Mouse (Mus musculus): ENCODE data around the gene Nags. TPM values are rescaled to one million over a fixed set of nuclear protein-coding genes. Genes with fewer than 3 reads are reported as not detected.
A peak's percentile ranks its signal among the peaks of the same experiment; 100 is the strongest.

Gene Nags
- polyA plus RNA-seq, 1 experiment from 2014 or later: 0.91 TPM

DNA sequence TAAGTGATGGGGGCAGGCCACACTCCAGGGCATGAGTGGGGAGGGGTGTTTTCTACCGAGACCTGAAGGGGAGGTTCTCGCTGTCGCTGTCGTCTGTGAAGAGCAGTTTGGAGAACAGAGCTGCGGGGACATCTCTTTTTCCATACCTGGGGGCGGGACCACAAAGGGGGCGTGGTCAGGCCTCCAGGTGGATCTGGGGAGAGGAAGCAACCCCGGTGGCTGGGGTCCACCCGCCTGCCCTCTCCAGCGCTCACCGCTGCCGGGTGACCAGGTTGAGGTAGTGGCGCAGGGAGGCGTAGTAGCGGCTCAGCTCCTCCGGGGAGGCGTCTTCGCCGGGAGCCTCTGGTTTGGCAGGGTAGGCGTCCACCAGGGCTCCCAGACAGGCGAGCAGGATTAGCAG, 38.4 kb upstream of the Nags start:
- TF ChIP-seq EP300 (IDR thresholded peaks at IDR 0.05) (no peak), CTCF (IDR thresholded peaks at IDR 0.05) (no peak)
- Histone ChIP-seq H3K27me3 (replicated peaks; ENCODE audit: insufficient read depth, low read length) (peaks cover 35% of the 10 kb centered on the region), H3K4me1 (ENCODE audit: insufficient read depth, low read depth, low read length) (no peaks in the 10 kb centered on the region), H3K9ac (replicated peaks; ENCODE audit: low read depth) (no peak overlapping the region), H3K9me3 (ENCODE audit: low read length) (no peaks in the 10 kb centered on the region), H3K4me2 (replicated peaks; ENCODE audit: low read depth, low read length) (no peak overlapping the region), H3K36me3 (ENCODE audit: insufficient read depth, low read length) (no peaks in the 10 kb centered on the region), H3K4me3 (ENCODE audit: low read depth, low read length) (no peak overlapping the region), H3K27ac (ENCODE audit: low read length) (no peak overlapping the region)
- WGBS: 3% methylated on average over 14 of the region's 21 CpGs
- DNase-seq (ENCODE audit: low spot score): peak; percentile 11
- no peak for ATAC-seq

DNA sequence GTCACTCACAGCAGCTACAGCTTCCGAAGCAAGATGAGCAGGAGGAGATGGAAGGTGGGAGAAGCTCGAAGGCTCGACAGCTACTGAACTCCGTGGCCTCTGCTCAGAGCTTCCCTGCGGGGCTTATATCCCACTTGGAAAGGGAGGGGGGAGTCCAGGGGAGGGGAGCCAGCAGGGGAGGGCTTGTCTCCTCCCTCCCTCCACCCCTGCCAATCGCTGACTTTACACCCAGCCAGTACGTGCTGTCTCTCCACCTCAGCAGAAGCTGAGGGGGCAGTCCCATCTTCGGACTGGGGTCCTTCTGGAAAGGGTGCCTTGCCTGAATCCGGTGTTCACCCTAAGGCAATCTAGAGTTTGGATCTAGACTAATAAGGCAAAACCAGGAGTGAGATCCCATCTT, 37.6 kb upstream of the Nags start, which contains the start of gene Pyy:
TSS of gene Pyy (minus strand) at position 101 of the 400 bp plus-strand sequence.
- DNase-seq (ENCODE audit: low spot score) (no peak), ATAC-seq (no peak)
- no peak within 1 kb of the TSS for H3K4me2 ChIP-seq (replicated peaks; ENCODE audit: low read depth, low read length)
- no peaks in the 10 kb centered on the region for H3K36me3 ChIP-seq (ENCODE audit: insufficient read depth, low read length)
- no peak within 1 kb of the TSS for H3K27ac ChIP-seq (ENCODE audit: low read length)
- H3K4me3 ChIP-seq (ENCODE audit: low read depth, low read length): no peak within 1 kb of the TSS
- no peaks in the 10 kb centered on the region for H3K9me3 ChIP-seq (ENCODE audit: low read length)
- TF ChIP-seq CTCF (IDR thresholded peaks at IDR 0.05): no peak
- no peak for TF ChIP-seq EP300 (IDR thresholded peaks at IDR 0.05)
- WGBS: 11% methylated on average over 9 of the region's 9 CpGs
- H3K9ac ChIP-seq (replicated peaks; ENCODE audit: low read depth): no peak within 1 kb of the TSS
- H3K27me3 ChIP-seq (replicated peaks; ENCODE audit: insufficient read depth, low read length): peaks cover 34% of the 10 kb centered on the region
- H3K4me1 ChIP-seq (ENCODE audit: insufficient read depth, low read depth, low read length): no peaks in the 10 kb centered on the region

DNA sequence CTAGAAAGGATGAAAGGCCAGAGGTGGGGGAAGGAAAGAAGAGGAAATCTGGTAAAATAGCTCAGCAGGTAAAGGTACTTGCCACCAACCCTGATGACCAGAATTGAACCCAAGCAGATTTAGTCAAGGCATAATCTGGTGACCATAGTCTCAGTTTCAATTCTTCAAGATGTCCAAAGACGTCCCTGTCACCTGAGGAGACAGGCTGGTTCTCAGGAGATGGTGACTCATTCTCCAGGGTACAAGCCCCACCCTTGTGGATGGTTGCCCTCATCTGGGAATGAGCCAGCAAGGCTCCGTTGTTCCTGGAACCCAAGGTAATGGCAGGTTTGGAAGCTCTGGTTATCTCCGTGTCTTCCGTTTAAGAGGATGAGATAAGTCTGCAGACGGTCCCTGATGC, 33.7 kb upstream of the Nags start:
- Histone ChIP-seq H3K9ac (replicated peaks; ENCODE audit: low read depth) (no peak overlapping the region), H3K36me3 (ENCODE audit: insufficient read depth, low read length) (no peaks in the 10 kb centered on the region), H3K4me3 (ENCODE audit: low read depth, low read length) (no peak overlapping the region), H3K27ac (ENCODE audit: low read length) (no peak overlapping the region), H3K9me3 (ENCODE audit: low read length) (no peaks in the 10 kb centered on the region), H3K4me2 (replicated peaks; ENCODE audit: low read depth, low read length) (no peak overlapping the region), H3K27me3 (replicated peaks; ENCODE audit: insufficient read depth, low read length) (peaks cover 16% of the 10 kb centered on the region; the same call in 1 of the 2 replicates), H3K4me1 (ENCODE audit: insufficient read depth, low read depth, low read length) (no peaks in the 10 kb centered on the region)
- 66% methylated on average over 5 of the region's 5 CpGs for WGBS
- TF ChIP-seq CTCF (IDR thresholded peaks at IDR 0.05) (no peak), EP300 (IDR thresholded peaks at IDR 0.05) (no peak)
- no peak for DNase-seq (ENCODE audit: low spot score)
- ATAC-seq: no peak

DNA sequence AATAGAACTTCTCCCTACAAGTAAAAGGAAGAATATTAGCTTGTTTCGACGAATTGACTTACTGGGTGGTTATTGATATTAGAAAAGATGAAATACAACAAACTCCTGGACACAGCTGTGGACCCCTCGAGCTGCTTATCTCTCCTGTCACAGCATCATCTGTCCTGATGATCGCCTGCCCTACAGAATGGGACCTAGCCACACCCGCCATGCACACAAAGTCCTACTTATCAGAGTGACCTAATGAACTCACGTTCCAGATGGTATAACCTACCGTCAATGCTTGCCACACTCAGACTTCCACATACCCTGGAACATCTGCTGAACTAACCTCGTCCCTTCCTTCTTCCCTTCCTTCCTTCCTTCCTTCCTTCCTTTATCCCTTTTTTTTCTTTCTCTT, 29.1 kb upstream of the Nags start:
- no peak for TF ChIP-seq EP300 (IDR thresholded peaks at IDR 0.05)
- TF ChIP-seq CTCF (IDR thresholded peaks at IDR 0.05): no peak
- WGBS: 37% methylated on average over 8 of the region's 8 CpGs
- Histone ChIP-seq H3K4me2 (replicated peaks; ENCODE audit: low read depth, low read length) (no peak overlapping the region), H3K9me3 (ENCODE audit: low read length) (no peaks in the 10 kb centered on the region), H3K4me3 (ENCODE audit: low read depth, low read length) (no peak overlapping the region), H3K27me3 (replicated peaks; ENCODE audit: insufficient read depth, low read length) (no peaks in the 10 kb centered on the region), H3K36me3 (ENCODE audit: insufficient read depth, low read length) (no peaks in the 10 kb centered on the region), H3K9ac (replicated peaks; ENCODE audit: low read depth) (no peak overlapping the region), H3K4me1 (ENCODE audit: insufficient read depth, low read depth, low read length) (no peaks in the 10 kb centered on the region), H3K27ac (ENCODE audit: low read length) (no peak overlapping the region)
- DNase-seq (ENCODE audit: low spot score): no peak
- no peak for ATAC-seq

DNA sequence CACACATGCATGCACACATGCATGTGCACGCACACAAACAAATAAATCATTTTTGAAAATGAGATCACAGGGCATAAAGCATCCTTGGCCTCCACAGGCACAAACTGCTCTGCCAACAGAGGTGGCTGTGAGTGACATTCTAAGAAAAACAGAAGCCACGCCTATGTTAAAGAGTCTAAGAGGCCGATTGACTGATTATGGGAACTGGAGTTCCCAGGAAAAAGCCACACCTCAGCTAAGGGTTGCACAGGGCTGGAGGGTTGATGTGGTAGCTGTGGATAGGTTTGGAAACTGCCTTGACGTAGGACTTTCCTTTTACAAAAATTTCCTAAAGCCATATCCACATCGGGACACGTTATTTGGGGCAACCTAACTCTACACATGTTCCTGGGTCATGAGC, 27.9 kb upstream of the Nags start:
- Histone ChIP-seq H3K9ac (replicated peaks; ENCODE audit: low read depth) (no peak overlapping the region), H3K4me2 (replicated peaks; ENCODE audit: low read depth, low read length) (no peak overlapping the region), H3K9me3 (ENCODE audit: low read length) (no peaks in the 10 kb centered on the region), H3K4me3 (ENCODE audit: low read depth, low read length) (no peak overlapping the region), H3K4me1 (ENCODE audit: insufficient read depth, low read depth, low read length) (no peaks in the 10 kb centered on the region), H3K27me3 (replicated peaks; ENCODE audit: insufficient read depth, low read length) (no peaks in the 10 kb centered on the region), H3K36me3 (ENCODE audit: insufficient read depth, low read length) (no peaks in the 10 kb centered on the region), H3K27ac (ENCODE audit: low read length) (no peak overlapping the region)
- ATAC-seq: no peak
- no peak for DNase-seq (ENCODE audit: low spot score)
- 64% methylated on average over 6 of the region's 6 CpGs for WGBS
- TF ChIP-seq CTCF (IDR thresholded peaks at IDR 0.05) (no peak), EP300 (IDR thresholded peaks at IDR 0.05) (no peak)

DNA sequence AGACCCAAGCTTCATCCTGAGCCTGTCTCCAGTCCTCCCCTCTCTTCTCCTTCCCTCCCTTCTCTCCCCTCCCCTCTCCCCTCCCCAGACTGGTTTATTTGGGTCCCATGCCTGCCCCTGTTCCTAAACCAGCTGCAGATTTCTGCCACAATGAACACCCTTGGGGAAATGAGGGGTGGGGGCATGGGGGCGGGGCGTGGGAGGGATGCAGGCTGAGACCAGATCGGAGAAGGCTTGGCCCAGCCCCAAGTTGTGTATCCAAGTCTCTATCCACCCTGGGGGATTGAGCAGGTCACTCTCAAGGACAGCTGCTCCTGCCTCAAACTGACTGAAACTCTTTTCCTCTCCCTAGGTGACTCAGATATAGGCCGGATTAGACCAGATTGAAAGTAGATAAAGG, 10.8 kb upstream of the Nags start:
- peaks cover 8% of the 10 kb centered on the region; the same call in 1 of the 2 replicates for H3K27me3 ChIP-seq (replicated peaks; ENCODE audit: insufficient read depth, low read length)
- WGBS: 6% methylated on average over 4 of the region's 4 CpGs
- ATAC-seq (no peak), DNase-seq (ENCODE audit: low spot score) (no peak)
- TF ChIP-seq EP300 (IDR thresholded peaks at IDR 0.05): no peak
- H3K27ac ChIP-seq (ENCODE audit: low read length): no peak overlapping the region
- no peaks in the 10 kb centered on the region for H3K9me3 ChIP-seq (ENCODE audit: low read length)
- no peak overlapping the region for H3K9ac ChIP-seq (replicated peaks; ENCODE audit: low read depth)
- H3K4me3 ChIP-seq (ENCODE audit: low read depth, low read length): no peak overlapping the region
- no peaks in the 10 kb centered on the region for H3K4me1 ChIP-seq (ENCODE audit: insufficient read depth, low read depth, low read length)
- no peaks in the 10 kb centered on the region for H3K36me3 ChIP-seq (ENCODE audit: insufficient read depth, low read length)
- H3K4me2 ChIP-seq (replicated peaks; ENCODE audit: low read depth, low read length): no peak overlapping the region
